Mouse (Mus musculus) MEL (cell line): Measurements from ENCODE around the gene Myo18a. TPM values are rescaled to one million over a fixed set of nuclear protein-coding genes. Genes with fewer than 3 reads are reported as not detected.

Source experiments
- DNase-seq: peaks from one replicate; pipeline ENCODE4 v3.0.0; 2011; ENCODE audit warnings: low read depth, low spot score
- H3K27ac ChIP-seq: 2 replicates; pipeline ENCODE4 v1.5.1; 2012; ENCODE audit warnings: low read depth, mild to moderate bottlenecking, control low read depth, low read length, moderate library complexity; ENCODE audit not compliant: control insufficient read depth
- H3K27me3 ChIP-seq, 2 experiments: fragments of 150-350 bp in 1 of 2; sonication (generic) in 1 of 2; 2 replicates each; pipeline ENCODE4 v1.6.1; 2012; ENCODE audit warnings: low read length in 2 of 2, mild to moderate bottlenecking in 2 of 2, improper control_type of control experiment in 1 of 2, moderate library complexity in 1 of 2; ENCODE audit not compliant: insufficient read depth in 2 of 2, control insufficient read depth in 1 of 2
- H3K36me3 ChIP-seq, 2 experiments: 2 replicates each; pipeline ENCODE4 v1.6.1; 2012 to 2014; ENCODE audit warnings: low read length in 2 of 2, improper control_type of control experiment in 1 of 2, inconsistent platforms in 1 of 2, mild to moderate bottlenecking in 1 of 2; ENCODE audit not compliant: insufficient read depth in 2 of 2, control insufficient read depth in 1 of 2
- H3K4me1 ChIP-seq, 2 experiments: fragments of 150-350 bp in 1 of 2; sonication (generic) in 1 of 2; 2 replicates each; pipeline ENCODE4 v1.6.1; 2012; ENCODE audit warnings: low read length in 2 of 2, improper control_type of control experiment in 1 of 2, mild to moderate bottlenecking in 1 of 2; ENCODE audit not compliant: insufficient read depth in 2 of 2, control insufficient read depth in 1 of 2
- H3K4me3 ChIP-seq, 2 experiments: fragments of 150-350 bp in 1 of 2; sonication (generic) in 1 of 2; 2 replicates each; pipeline ENCODE4 v1.5.1; 2012; ENCODE audit warnings: low read depth in 2 of 2, low read length in 2 of 2, mild to moderate bottlenecking in 2 of 2, moderate library complexity in 2 of 2, control low read depth in 1 of 2, improper control_type of control experiment in 1 of 2; ENCODE audit not compliant: control insufficient read depth in 1 of 2, insufficient read depth in 1 of 2
- H3K79me2 ChIP-seq: 2 replicates; pipeline ENCODE4 v1.6.1; 2012; ENCODE audit warnings: mild to moderate bottlenecking, low read length, moderate library complexity; ENCODE audit not compliant: control insufficient read depth, poor library complexity, insufficient read depth
- H3K9ac ChIP-seq: 2 replicates; pipeline ENCODE4 v1.6.1; 2012; ENCODE audit warnings: low read depth, mild to moderate bottlenecking, control low read depth, low read length, moderate library complexity; ENCODE audit not compliant: control insufficient read depth, poor library complexity, severe bottlenecking
- H3K9me3 ChIP-seq: fragments of 150-350 bp; sonication (generic); replicated peaks from 2 replicates; pipeline ENCODE4 v1.6.1; 2012; ENCODE audit warnings: mild to moderate bottlenecking, low read length, improper control_type of control experiment, moderate library complexity; ENCODE audit not compliant: insufficient read depth
- ETS1 ChIP-seq: IDR thresholded peaks from 2 replicates; pipeline ENCODE4 v1.6.1; 2012; ENCODE audit warnings: low read depth, mild to moderate bottlenecking, inconsistent platforms, low read length, improper control_type of control experiment, moderate library complexity
- GABPA ChIP-seq: IDR thresholded peaks from 2 replicates; pipeline ENCODE4 v1.6.1; 2012; ENCODE audit warnings: low read depth, mild to moderate bottlenecking, inconsistent platforms, low read length, improper control_type of control experiment, moderate library complexity
- GATA1 ChIP-seq: IDR thresholded peaks from 2 replicates; pipeline ENCODE4 v1.6.1; 2011; ENCODE audit warnings: low read depth, low read length, improper control_type of control experiment
- JUND ChIP-seq: IDR thresholded peaks from 2 replicates; pipeline ENCODE4 v1.6.1; 2011; ENCODE audit warnings: low read depth, mild to moderate bottlenecking, improper control_type of control experiment, low read length
- MAFK ChIP-seq: IDR thresholded peaks from 2 replicates; pipeline ENCODE4 v1.6.1; 2011; ENCODE audit warnings: low read depth, mild to moderate bottlenecking, low read length, improper control_type of control experiment, borderline replicate concordance
- MEF2A ChIP-seq: IDR thresholded peaks from 2 replicates; pipeline ENCODE4 v1.6.1; 2014; ENCODE audit warnings: low read depth, mild to moderate bottlenecking, inconsistent platforms, low read length, improper control_type of control experiment; ENCODE audit not compliant: poor library complexity, insufficient replicate concordance, severe bottlenecking; ENCODE audit errors: extremely low read depth
- MYC ChIP-seq: IDR thresholded peaks from 2 replicates; pipeline ENCODE4 v1.6.1; 2011; ENCODE audit warnings: low read depth, mild to moderate bottlenecking, low read length, improper control_type of control experiment, moderate library complexity
- NELFE ChIP-seq: IDR thresholded peaks from 2 replicates; pipeline ENCODE4 v1.6.1; 2011; ENCODE audit warnings: low read depth, low read length, improper control_type of control experiment
- POLR2A ChIP-seq, 2 experiments: IDR thresholded peaks; 2 replicates each; pipeline ENCODE4 v1.6.1; 2011 to 2012; ENCODE audit warnings: low read length in 2 of 2, mild to moderate bottlenecking in 2 of 2, control low read depth in 1 of 2, improper control_type of control experiment in 1 of 2, low read depth in 1 of 2, moderate library complexity in 1 of 2; ENCODE audit not compliant: control insufficient read depth in 1 of 2, insufficient read depth in 1 of 2, poor library complexity in 1 of 2
- POLR2AphosphoS2 ChIP-seq: IDR thresholded peaks from 2 replicates; pipeline ENCODE4 v1.6.1; 2011; ENCODE audit warnings: low read length, improper control_type of control experiment
- RCOR1 ChIP-seq: IDR thresholded peaks from 2 replicates; pipeline ENCODE4 v1.6.1; 2012; ENCODE audit warnings: low read depth, mild to moderate bottlenecking, inconsistent platforms, low read length, improper control_type of control experiment
- SIN3A ChIP-seq: IDR thresholded peaks from 2 replicates; pipeline ENCODE4 v1.6.1; 2012; ENCODE audit warnings: low read length, improper control_type of control experiment, inconsistent platforms
- SMC3 ChIP-seq: IDR thresholded peaks from 2 replicates; pipeline ENCODE4 v1.6.1; 2011; ENCODE audit warnings: low read depth, low read length, improper control_type of control experiment
- TBP ChIP-seq: IDR thresholded peaks from 2 replicates; pipeline ENCODE4 v1.8.0; 2011; ENCODE audit warnings: low read depth, low read length, improper control_type of control experiment
- TCF12 ChIP-seq: IDR thresholded peaks from 2 replicates; pipeline ENCODE4 v1.6.1; 2014; ENCODE audit warnings: low read depth, mild to moderate bottlenecking, inconsistent platforms, low read length, improper control_type of control experiment, moderate library complexity
- ZKSCAN1 ChIP-seq: IDR thresholded peaks from 2 replicates; pipeline ENCODE4 v1.6.1; 2012; ENCODE audit warnings: low read depth, mild to moderate bottlenecking, inconsistent platforms, low read length, improper control_type of control experiment, moderate library complexity
- ZMIZ1 ChIP-seq: IDR thresholded peaks from 2 replicates; pipeline ENCODE4 v1.6.1; 2012; ENCODE audit warnings: low read depth, mild to moderate bottlenecking, inconsistent platforms, low read length, improper control_type of control experiment, moderate library complexity
- ZNF384 ChIP-seq: IDR thresholded peaks from 2 replicates; pipeline ENCODE4 v1.6.1; 2012; ENCODE audit warnings: low read depth, mild to moderate bottlenecking, inconsistent platforms, low read length, improper control_type of control experiment
- polyA plus RNA-seq, 2 experiments: library from polyadenylated mRNA; stranded (reverse) in 1 of 2; unstranded in 1 of 2; fragments of >175 nt in 1 of 2; fragments of >200 nt in 1 of 2; gene quantifications; 2 replicates each; pipeline versions ENCODE4 v1.2.1 to v1.2.4; 2012; ENCODE audit warnings: low replicate concordance in 2 of 2, low read depth in 1 of 2; ENCODE audit not compliant: insufficient read length in 2 of 2, insufficient read depth in 1 of 2, missing spikeins in 1 of 2
- total RNA-seq: library from RNA; depleted of rRNA; stranded (reverse); fragments of 300-350 nt; gene quantifications from 2 replicates; pipeline ENCODE4 v1.2.3, GENCODE M21; 2012

Myo18a gene
- total and polyA plus RNA-seq, 3 experiments: 13.1 to 18.0 TPM; not detected in 1

- Histone ChIP-seq H3K27ac (no peak overlapping the region), H3K9me3 (no peaks in the 10 kb centered on the region), H3K4me3 (no peak overlapping the region), H3K27me3 (no peaks in the 10 kb centered on the region), H3K36me3 (no peaks in the 10 kb centered on the region; a peak in 1 of 4 replicates), H3K4me1 (peaks cover 0 to 5% of the 10 kb centered on the region in 2 experiments; a peak in 2 of 4 replicates), H3K79me2 (no peaks in the 10 kb centered on the region), H3K9ac (no peak overlapping the region)
- DNase-seq: no peak
- TF ChIP-seq GATA1 (no peak), NELFE (no peak), GABPA (no peak)
These were observed 43.2 kb downstream of the Myo18a start for GRCm38 (mm10) chr11:77806218-77806617.

- H3K4me1 ChIP-seq: no peaks in the 10 kb centered on the region
- no peak for TF ChIP-seq POLR2A (IDR thresholded peaks at IDR 0.05; ENCODE audit: control insufficient read depth in 1 of 2, insufficient read depth in 1 of 2, low read depth in 1 of 2, low read length in 2 of 2, poor library complexity in 1 of 2)
- no peak for TF ChIP-seq SIN3A
- TF ChIP-seq POLR2AphosphoS2: no peak
- no peak for TF ChIP-seq SMC3
- TF ChIP-seq ETS1: no peak
- TF ChIP-seq NELFE: no peak
- TF ChIP-seq TCF12: no peak
- TF ChIP-seq RCOR1: no peak
- no peak for TF ChIP-seq ZMIZ1
- TF ChIP-seq JUND: no peak
- TF ChIP-seq MYC: no peak
- no peak for TF ChIP-seq MAFK
- H3K4me3 ChIP-seq: no peak overlapping the region
- no peaks in the 10 kb centered on the region for H3K36me3 ChIP-seq
- H3K9ac ChIP-seq: no peak overlapping the region
- H3K27ac ChIP-seq: no peak overlapping the region
- no peaks in the 10 kb centered on the region for H3K9me3 ChIP-seq
- H3K79me2 ChIP-seq: no peaks in the 10 kb centered on the region
- DNase-seq: no peak
- H3K27me3 ChIP-seq: no peaks in the 10 kb centered on the region
These were observed 43.8 kb downstream of the Myo18a start for GRCm38 (mm10) chr11:77806855-77807254.

GRCm38 (mm10) chr11:77808051-77808465 lies 45.0 kb downstream of the Myo18a start:
- TF ChIP-seq ZNF384 (no peak), GABPA (no peak), MEF2A (no peak), ZKSCAN1 (no peak), MYC (no peak), TBP (no peak)
- Histone ChIP-seq H3K9me3 (no peaks in the 10 kb centered on the region), H3K4me3 (no peak overlapping the region), H3K27ac (no peak overlapping the region), H3K9ac (no peak overlapping the region), H3K79me2 (no peaks in the 10 kb centered on the region), H3K4me1 (no peaks in the 10 kb centered on the region), H3K36me3 (no peaks in the 10 kb centered on the region), H3K27me3 (no peaks in the 10 kb centered on the region)
- no peak for DNase-seq
